Mouse (Mus musculus) forebrain, embryonic 14.5 days (tissue): ENCODE results near the gene Arhgap22. TPM values are rescaled to one million over a fixed set of nuclear protein-coding genes. Genes with fewer than 3 reads are reported as not detected.

Experiments used
- ATAC-seq: fragments of 200-750 bp; cut with Nextera tagmentation; 2 replicates; pipeline ENCODE4 v1.8.0; 2017; ENCODE audit warnings: mild to moderate bottlenecking, moderate library complexity
- DNase-seq: peaks from one replicate; pipeline ENCODE4 v3.0.0-alpha.2; 2015; ENCODE audit warnings: low spot score
- H3K27ac ChIP-seq: fragments of 300-500 bp; sonication (generic); 2 replicates; pipeline ENCODE4 v1.5.1; 2014; ENCODE audit warnings: low read depth, mild to moderate bottlenecking, control low read depth, low read length, moderate library complexity
- H3K27me3 ChIP-seq: fragments of 300-500 bp; sonication (generic); replicated peaks from 2 replicates; pipeline ENCODE4 v1.6.1; 2014; ENCODE audit warnings: low read length, control low read depth, mixed read lengths; ENCODE audit not compliant: control insufficient read depth, insufficient read depth
- H3K36me3 ChIP-seq: fragments of 300-500 bp; sonication (generic); 2 replicates; pipeline ENCODE4 v1.6.1; 2014; ENCODE audit warnings: low read length, control low read depth; ENCODE audit not compliant: control insufficient read depth, insufficient read depth
- H3K4me1 ChIP-seq: fragments of 300-500 bp; sonication (generic); 2 replicates; pipeline ENCODE4 v1.6.1; 2014; ENCODE audit warnings: antibody characterized with exemption, low read length, control low read depth; ENCODE audit not compliant: control insufficient read depth, insufficient read depth
- H3K4me2 ChIP-seq: fragments of 300-500 bp; sonication (generic); 2 replicates; pipeline ENCODE4 v1.6.1; 2014; ENCODE audit warnings: mild to moderate bottlenecking, control low read depth, low read length
- H3K4me3 ChIP-seq: fragments of 300-500 bp; sonication (generic); 2 replicates; pipeline ENCODE4 v1.5.1; 2014; ENCODE audit warnings: low read depth, low read length, control low read depth
- H3K9ac ChIP-seq: fragments of 300-500 bp; sonication (generic); 2 replicates; pipeline ENCODE4 v1.6.1; 2014; ENCODE audit warnings: mild to moderate bottlenecking, low read length, control low read depth, moderate library complexity
- H3K9me3 ChIP-seq: fragments of 300-500 bp; sonication (generic); replicated peaks from 2 replicates; pipeline ENCODE4 v1.6.1; 2016; ENCODE audit warnings: low read length, control low read depth, mixed read lengths; ENCODE audit not compliant: control insufficient read depth
- WGBS: fragments of 180-500 bp; shearing (Covaris S2); extraction: QIAGEN DNeasy Blood & Tissue Kit; methylation state at CpG from one replicate; pipeline ENCODE4 v1.1.7; 2014; 5-methylcytosine and 5-hydroxymethylcytosine counted together
- polyA plus RNA-seq: library from polyadenylated mRNA; unstranded; fragments of >200 nt; fragmentation: Nextera tagmentation; extraction: Ambion mirVana; gene quantifications from 2 replicates; pipeline ENCODE4 v1.2.1, GENCODE M21; 2014

Gene Arhgap22
- polyA plus RNA-seq, 1 experiment from 2014 or later: 0.72 TPM

DNA sequence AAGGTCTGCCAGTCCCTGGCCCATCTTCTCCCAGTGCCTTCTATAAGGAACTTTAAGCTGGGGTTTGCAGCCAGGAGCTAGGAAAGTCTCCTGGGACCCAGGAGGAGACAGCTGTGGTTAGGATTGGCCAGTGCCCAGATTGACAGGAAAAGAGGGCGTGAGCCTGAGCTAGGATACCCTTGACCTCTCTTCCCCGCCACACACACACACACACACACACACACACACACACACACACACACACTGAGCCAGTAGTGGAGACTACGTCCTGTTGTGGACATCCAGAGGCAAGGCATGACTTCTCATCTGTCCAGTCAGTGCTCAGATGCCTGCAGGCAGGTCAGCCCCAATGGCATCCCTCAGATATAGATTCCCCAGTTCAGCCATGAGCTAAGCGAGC lies 147.7 kb downstream of the Arhgap22 start:
- Histone ChIP-seq H3K4me2 (no peak overlapping the region), H3K4me3 (no peak overlapping the region), H3K9ac (no peak overlapping the region), H3K27ac (no peak overlapping the region), H3K9me3 (no peaks in the 10 kb centered on the region), H3K36me3 (no peaks in the 10 kb centered on the region), H3K4me1 (no peaks in the 10 kb centered on the region), H3K27me3 (no peaks in the 10 kb centered on the region)
- no peak for ATAC-seq
- WGBS: 78% methylated on average over 4 of the region's 4 CpGs
- DNase-seq: no peak

DNA sequence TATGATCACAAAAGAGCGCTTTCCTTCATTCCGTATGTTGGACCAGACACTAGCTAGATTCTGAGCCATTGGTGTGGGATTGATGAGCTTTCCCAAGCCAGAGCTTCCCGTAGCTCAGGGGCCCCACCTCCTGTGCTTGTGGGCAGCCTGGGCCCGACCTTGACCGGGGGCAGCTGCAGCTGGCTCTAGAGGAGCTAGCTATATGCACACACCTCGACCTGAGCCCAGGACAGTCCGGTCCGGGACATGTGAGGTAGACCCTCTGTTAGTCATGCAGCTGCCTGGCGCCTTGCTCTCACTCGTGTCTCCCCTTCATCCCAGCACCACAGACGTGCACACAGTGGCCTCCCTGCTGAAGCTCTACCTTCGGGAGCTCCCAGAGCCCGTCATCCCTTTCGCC lies 148.3 kb downstream of the Arhgap22 start:
- no peaks in the 10 kb centered on the region for H3K9me3 ChIP-seq
- 73% methylated on average over 14 of the region's 14 CpGs for WGBS
- no peak overlapping the region for H3K4me2 ChIP-seq
- H3K27ac ChIP-seq: no peak overlapping the region
- no peaks in the 10 kb centered on the region for H3K27me3 ChIP-seq
- no peaks in the 10 kb centered on the region for H3K4me1 ChIP-seq
- no peak overlapping the region for H3K4me3 ChIP-seq
- H3K36me3 ChIP-seq: no peaks in the 10 kb centered on the region
- DNase-seq (no peak), ATAC-seq (no peak)
- no peak overlapping the region for H3K9ac ChIP-seq

DNA sequence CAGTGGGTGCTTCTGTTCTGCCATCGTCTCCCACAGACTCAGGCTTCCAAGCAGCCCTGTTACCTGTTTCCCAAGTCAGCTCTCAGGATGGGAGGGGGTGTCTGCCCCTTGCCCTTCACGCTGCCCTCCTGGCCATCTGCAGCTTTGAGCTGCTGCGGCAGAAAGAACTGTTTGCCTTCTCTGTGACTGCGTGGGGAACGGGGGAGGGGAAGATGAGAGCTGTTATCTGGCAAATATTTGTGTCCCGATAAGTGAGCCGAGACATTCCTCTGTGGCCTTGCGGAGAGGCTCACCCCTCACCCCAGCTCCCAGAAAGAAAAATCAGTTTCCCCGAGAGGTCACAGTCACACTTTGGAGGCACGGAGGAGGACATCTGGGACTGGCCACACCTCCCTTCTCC lies 149.0 kb downstream of the Arhgap22 start:
- Histone ChIP-seq H3K27me3 (no peaks in the 10 kb centered on the region), H3K4me3 (no peak overlapping the region), H3K4me1 (no peaks in the 10 kb centered on the region), H3K9ac (no peak overlapping the region), H3K36me3 (no peaks in the 10 kb centered on the region), H3K9me3 (no peaks in the 10 kb centered on the region), H3K4me2 (no peak overlapping the region), H3K27ac (no peak overlapping the region)
- ATAC-seq: no peak
- WGBS: 63% methylated on average over 10 of the region's 10 CpGs
- no peak for DNase-seq

DNA sequence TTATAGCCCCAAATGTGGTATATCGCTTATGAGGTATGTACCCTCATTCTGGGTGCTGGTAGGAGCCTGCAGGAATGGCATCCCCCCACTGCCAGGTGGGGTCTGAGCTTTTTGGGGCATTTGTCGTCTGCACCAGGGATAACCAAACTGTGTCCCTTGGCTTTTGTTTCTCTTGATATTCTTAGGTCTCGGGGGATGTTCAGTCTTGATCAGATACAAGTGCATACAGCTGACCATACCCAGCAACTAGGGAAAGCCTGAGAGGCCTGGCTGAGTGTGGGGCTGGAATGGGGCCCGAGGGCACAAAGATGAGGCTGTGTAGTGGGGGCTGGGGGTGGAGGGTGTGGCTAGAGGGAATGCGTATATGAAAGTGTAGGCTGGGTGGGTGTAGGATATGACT lies 149.8 kb downstream of the Arhgap22 start:
- Histone ChIP-seq H3K4me2 (no peak overlapping the region), H3K9ac (no peak overlapping the region), H3K36me3 (no peaks in the 10 kb centered on the region), H3K27ac (no peak overlapping the region), H3K4me1 (no peaks in the 10 kb centered on the region), H3K27me3 (no peaks in the 10 kb centered on the region), H3K9me3 (no peaks in the 10 kb centered on the region), H3K4me3 (no peak overlapping the region)
- ATAC-seq: no peak
- DNase-seq: no peak
- 90% methylated on average over 5 of the region's 5 CpGs for WGBS

DNA sequence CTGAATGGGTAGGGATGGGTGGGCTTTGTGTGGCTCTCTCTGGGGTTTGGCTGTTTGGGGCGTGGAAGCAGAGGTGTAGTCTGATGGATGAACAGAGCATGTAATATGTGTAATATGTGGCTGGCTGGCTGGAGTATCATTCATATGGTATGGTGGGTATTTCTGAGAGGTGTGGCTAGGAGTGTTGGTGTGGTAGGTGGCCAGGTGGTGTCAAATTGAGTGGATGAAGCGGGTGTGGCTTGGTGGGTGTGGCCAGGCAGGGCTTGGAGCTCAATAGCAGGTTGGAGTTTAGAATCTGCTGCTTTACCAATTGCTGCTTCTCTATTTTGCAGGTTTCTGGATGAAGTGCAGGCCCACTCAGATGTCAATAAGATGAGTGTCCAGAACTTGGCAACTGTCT lies 150.2 kb downstream of the Arhgap22 start:
- DNase-seq (no peak), ATAC-seq (no peak)
- H3K27ac ChIP-seq: no peak overlapping the region
- WGBS: 79% methylated on average over 2 of the region's 2 CpGs
- no peak overlapping the region for H3K4me2 ChIP-seq
- H3K9me3 ChIP-seq: no peaks in the 10 kb centered on the region
- no peak overlapping the region for H3K4me3 ChIP-seq
- no peak overlapping the region for H3K9ac ChIP-seq
- H3K4me1 ChIP-seq: no peaks in the 10 kb centered on the region
- H3K27me3 ChIP-seq: no peaks in the 10 kb centered on the region
- H3K36me3 ChIP-seq: no peaks in the 10 kb centered on the region

DNA sequence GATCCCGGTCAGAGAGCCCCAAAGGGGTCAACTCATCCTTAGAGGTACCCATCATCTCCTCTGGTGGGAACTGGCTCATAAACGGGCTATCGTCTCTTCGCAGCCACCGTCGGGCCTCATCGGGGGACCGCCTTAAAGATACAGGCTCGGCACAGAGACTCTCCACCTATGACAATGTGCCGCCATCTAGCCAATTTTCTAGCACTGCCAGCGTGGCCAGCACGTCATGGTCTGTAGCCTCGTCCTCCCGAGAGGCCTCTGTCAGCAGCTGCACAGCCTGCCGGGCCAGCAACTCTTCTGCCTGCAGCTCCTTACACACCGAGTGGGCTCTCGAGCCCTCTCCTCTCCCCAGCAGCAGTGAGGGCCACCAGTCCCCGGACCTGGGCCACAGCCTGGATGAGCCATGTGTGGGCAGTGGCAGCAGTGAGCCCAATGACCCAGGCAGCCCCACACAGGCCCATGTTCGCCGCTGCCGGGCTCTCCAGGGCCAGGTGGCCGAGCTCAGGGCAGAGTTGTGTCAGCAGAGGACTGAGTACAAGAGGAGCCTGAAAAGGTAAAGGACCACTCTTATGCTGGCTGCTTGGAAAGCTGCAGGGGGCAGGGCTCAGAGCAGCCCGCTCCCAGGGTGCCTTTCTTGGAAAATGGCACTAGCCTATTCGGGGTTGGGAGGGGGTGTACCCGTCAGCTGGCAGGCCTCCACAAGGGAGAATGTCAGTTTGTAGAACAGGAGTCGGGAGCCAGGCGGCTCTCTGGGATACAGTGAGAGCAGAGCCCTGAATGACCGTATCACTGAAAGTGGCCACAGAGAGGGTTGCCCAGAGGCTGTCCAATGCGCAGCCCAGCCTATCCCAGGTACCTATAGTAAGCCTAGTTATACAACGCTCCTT lies 153.3 kb downstream of the Arhgap22 start:
- Histone ChIP-seq H3K9ac (no peak overlapping the region), H3K4me2 (no peak overlapping the region), H3K27ac (no peak overlapping the region), H3K36me3 (no peaks in the 10 kb centered on the region), H3K4me3 (no peak overlapping the region), H3K4me1 (no peaks in the 10 kb centered on the region), H3K27me3 (no peaks in the 10 kb centered on the region), H3K9me3 (no peaks in the 10 kb centered on the region)
- DNase-seq (peak; percentile 39), ATAC-seq (no peak)
- WGBS: 81% methylated on average over 30 of the region's 30 CpGs

DNA sequence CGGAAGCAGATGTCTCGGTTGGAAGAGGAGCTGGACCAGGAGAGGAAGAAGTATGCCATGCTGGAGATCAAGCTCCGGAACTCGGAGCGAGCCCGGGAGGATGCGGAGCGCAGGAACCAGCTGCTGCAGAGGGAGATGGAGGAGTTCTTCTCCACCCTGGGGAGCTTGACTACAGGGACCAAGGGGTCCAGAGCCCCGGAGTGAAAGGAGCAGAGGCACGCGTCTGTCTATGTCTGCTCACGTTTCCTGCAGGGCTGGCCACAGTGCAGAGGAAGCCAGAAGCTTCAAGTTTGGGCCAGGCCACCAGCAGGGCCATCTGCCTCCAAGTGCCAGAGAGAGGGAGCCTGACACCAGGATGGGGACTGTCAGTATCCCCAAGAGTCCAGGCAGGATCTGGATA lies 155.5 kb downstream of the Arhgap22 start:
- Histone ChIP-seq H3K9ac (no peak overlapping the region), H3K4me3 (no peak overlapping the region), H3K27me3 (no peaks in the 10 kb centered on the region), H3K27ac (no peak overlapping the region), H3K4me1 (no peaks in the 10 kb centered on the region), H3K9me3 (no peaks in the 10 kb centered on the region), H3K36me3 (no peaks in the 10 kb centered on the region), H3K4me2 (no peak overlapping the region)
- no peak for DNase-seq
- no peak for ATAC-seq
- 89% methylated on average over 12 of the region's 12 CpGs for WGBS

DNA sequence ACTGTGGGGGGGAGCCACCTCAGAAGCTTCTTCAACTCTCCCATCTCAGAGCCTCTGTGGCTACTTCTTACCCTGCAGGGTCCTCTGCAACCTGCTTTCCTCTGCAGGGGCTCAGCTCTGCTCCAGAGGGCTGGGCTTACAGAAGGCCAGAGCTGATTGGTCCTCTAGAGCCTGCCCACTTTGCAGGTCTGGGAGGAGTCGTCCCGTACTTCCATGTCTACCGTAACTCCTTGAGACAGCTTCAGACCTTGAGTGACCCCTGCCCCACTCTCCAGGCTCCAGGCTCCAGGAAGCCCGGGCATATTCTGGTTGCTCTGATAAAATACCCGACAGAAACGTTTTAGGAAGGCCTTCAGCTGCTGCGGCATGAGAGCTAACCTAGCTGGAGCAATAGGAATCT lies 156.2 kb downstream of the Arhgap22 start:
- H3K27me3 ChIP-seq: no peaks in the 10 kb centered on the region
- H3K36me3 ChIP-seq: no peaks in the 10 kb centered on the region
- WGBS: 20% methylated on average over 7 of the region's 7 CpGs
- peak overlapping the region; percentile 21; the same call in 1 of the 2 replicates for H3K9ac ChIP-seq
- ATAC-seq: no peak
- H3K27ac ChIP-seq: no peak overlapping the region
- no peak overlapping the region for H3K4me2 ChIP-seq
- H3K4me3 ChIP-seq: no peak overlapping the region
- H3K4me1 ChIP-seq: no peaks in the 10 kb centered on the region
- DNase-seq: no peak
- no peaks in the 10 kb centered on the region for H3K9me3 ChIP-seq

DNA sequence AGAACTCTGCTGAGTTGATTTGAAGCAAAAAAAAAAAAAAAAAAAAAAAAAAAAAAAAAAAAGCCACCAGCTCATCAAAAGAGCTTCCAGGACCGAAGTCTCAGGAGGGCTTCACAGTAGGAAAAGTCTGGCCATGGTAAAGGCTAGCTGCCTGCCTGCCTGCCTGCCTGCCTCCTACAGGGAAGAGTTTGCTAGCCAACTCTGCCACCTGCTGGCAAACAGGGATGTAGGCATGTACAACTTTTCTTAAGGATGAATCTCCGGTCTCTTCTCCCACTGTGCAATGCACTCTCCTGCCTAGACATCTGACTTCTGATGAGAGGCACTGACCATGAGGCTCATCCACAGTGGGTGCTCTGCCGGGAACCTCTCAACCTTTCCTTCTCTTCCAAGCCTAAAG lies 157.4 kb downstream of the Arhgap22 start:
- Histone ChIP-seq H3K9me3 (no peaks in the 10 kb centered on the region), H3K9ac (no peak overlapping the region), H3K4me3 (no peak overlapping the region), H3K36me3 (no peaks in the 10 kb centered on the region), H3K4me2 (no peak overlapping the region), H3K4me1 (no peaks in the 10 kb centered on the region), H3K27ac (no peak overlapping the region), H3K27me3 (no peaks in the 10 kb centered on the region)
- 19% methylated on average over 3 of the region's 3 CpGs for WGBS
- peak; percentile 61; the same call in 1 of the 2 replicates for ATAC-seq
- peak; percentile 77 for DNase-seq
